Mouse (Mus musculus) C2C12 (cell line): ENCODE results near the gene Foxr2. TPM values are rescaled to one million over a fixed set of nuclear protein-coding genes. Genes with fewer than 3 reads are reported as not detected.

Experiments
- H3K27me3 ChIP-seq: one replicate; pipeline ENCODE4 v1.6.1; 2011; ENCODE audit not compliant: control insufficient read depth, insufficient read depth, insufficient read length
- H3K36me3 ChIP-seq: one replicate; pipeline ENCODE4 v1.6.1; 2011; ENCODE audit not compliant: control insufficient read depth, insufficient read depth
- H3K4me3 ChIP-seq: one replicate; pipeline ENCODE4 v1.5.1; 2011; ENCODE audit warnings: mild to moderate bottlenecking, control low read depth; ENCODE audit not compliant: poor library complexity, insufficient read depth, severe bottlenecking
- H3K79me2 ChIP-seq: one replicate; pipeline ENCODE4 v1.6.1; 2011; ENCODE audit not compliant: control insufficient read depth, insufficient read depth
- H3K79me3 ChIP-seq: one replicate; pipeline ENCODE4 v1.6.1; 2011; ENCODE audit warnings: low read depth, control low read depth
- H3ac ChIP-seq: one replicate; pipeline ENCODE3; 2011; ENCODE audit warnings: low read depth; ENCODE audit not compliant: control insufficient read depth, insufficient read length
- CEBPB ChIP-seq: IDR thresholded peaks from one replicate; pipeline ENCODE4 v1.6.1; 2011; ENCODE audit warnings: low read depth, mild to moderate bottlenecking, control low read depth, moderate library complexity
- CTCF ChIP-seq: IDR thresholded peaks from one replicate; pipeline ENCODE4 v1.5.1; 2011; ENCODE audit not compliant: control insufficient read depth, insufficient read depth, insufficient read length
- FOSL1 ChIP-seq: IDR thresholded peaks from one replicate; pipeline ENCODE4 v1.8.0; 2011; ENCODE audit warnings: mild to moderate bottlenecking, low read length; ENCODE audit not compliant: poor library complexity, insufficient read depth, severe bottlenecking
- MAX ChIP-seq: IDR thresholded peaks from one replicate; pipeline ENCODE4 v1.6.1; 2011; ENCODE audit warnings: mild to moderate bottlenecking, control low read depth
- MYOD1 ChIP-seq: IDR thresholded peaks from one replicate; pipeline ENCODE4 v1.6.1; 2011; ENCODE audit warnings: low read depth; ENCODE audit not compliant: control insufficient read depth, insufficient read length
- MYOG ChIP-seq: IDR thresholded peaks from one replicate; pipeline ENCODE4 v1.6.1; 2011; ENCODE audit not compliant: control insufficient read depth, insufficient read length; ENCODE audit errors: extremely low read depth
- USF1 ChIP-seq: IDR thresholded peaks from one replicate; pipeline ENCODE4 v1.6.1; 2011; ENCODE audit warnings: low read depth, mild to moderate bottlenecking, control low read depth, moderate library complexity
- polyA plus RNA-seq: library from polyadenylated mRNA; unstranded; fragments of >200 nt; fragmentation: generic; extraction: Trizol; gene quantifications from one replicate; pipeline ENCODE4 v1.2.1, GENCODE M21; 2012; ENCODE audit warnings: missing spikeins

Foxr2 gene
- polyA plus RNA-seq, 1 experiment = not detected

DNA sequence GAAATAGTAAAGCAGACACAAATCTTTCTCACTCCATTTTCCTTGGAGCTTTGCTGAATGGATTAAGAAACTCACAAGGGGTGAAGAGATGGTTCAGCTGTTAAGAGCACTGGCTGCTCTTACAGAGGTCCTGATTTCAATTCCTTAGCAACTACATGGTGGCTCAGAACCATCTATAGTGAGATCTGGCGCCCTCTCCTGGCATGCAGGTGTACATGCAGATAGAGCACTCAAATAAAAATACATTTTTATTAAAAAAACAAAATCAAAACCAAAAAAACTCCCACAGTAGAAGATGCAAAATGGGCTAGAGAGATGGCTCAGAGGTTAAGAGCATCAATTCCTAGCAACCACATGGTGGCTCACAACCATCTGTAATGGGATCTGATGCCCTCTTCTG lies 56.2 kb downstream of the Foxr2 start:
- no peak overlapping the region for H3K4me3 ChIP-seq
- no peaks in the 10 kb centered on the region for H3K79me3 ChIP-seq
- no peaks in the 10 kb centered on the region for H3K79me2 ChIP-seq
- no peak for TF ChIP-seq USF1
- no peak for TF ChIP-seq MYOD1
- TF ChIP-seq MYOG = no peak
- no peak for TF ChIP-seq FOSL1
- no peak for TF ChIP-seq CTCF
- TF ChIP-seq CEBPB = no peak
- TF ChIP-seq MAX = no peak
- no peaks in the 10 kb centered on the region for H3K27me3 ChIP-seq
- H3K36me3 ChIP-seq = no peaks in the 10 kb centered on the region
- H3ac ChIP-seq = no peak overlapping the region

- no peak overlapping the region for H3K4me3 ChIP-seq
- TF ChIP-seq USF1 (no peak), FOSL1 (no peak), MAX (no peak), MYOG (no peak), CEBPB (no peak), CTCF (no peak), MYOD1 (no peak)
- H3K79me3 ChIP-seq = no peaks in the 10 kb centered on the region
- no peak overlapping the region for H3ac ChIP-seq
- H3K27me3 ChIP-seq = no peaks in the 10 kb centered on the region
- no peaks in the 10 kb centered on the region for H3K79me2 ChIP-seq
- H3K36me3 ChIP-seq = no peaks in the 10 kb centered on the region
Observed at GRCm38 (mm10) chrX:153182221-153182620, 63.6 kb downstream of the Foxr2 start.

Other genes with a start within 250 kb of the Foxr2 start
- not detected for gene Usp51, start 112.3 kb upstream of the Foxr2 start, polyA plus RNA-seq
- 0.02 TPM for gene Mageh1, start 81.2 kb upstream of the Foxr2 start, polyA plus RNA-seq
- gene Rragb, start 21.2 kb downstream of the Foxr2 start, polyA plus RNA-seq = 1.4 TPM
- gene Klf8, start 118.7 kb downstream of the Foxr2 start, polyA plus RNA-seq = 0.06 TPM